Mouse (Mus musculus) kidney, postnatal 36 days (tissue): ENCODE measurements around the gene Bloc1s1.

Experiments used
- DNase-seq, 2 experiments: peaks; one replicate each; pipeline ENCODE4 v3.0.0; 2021 to 2022; ENCODE audit warnings: mixed read lengths in 2 of 2

The Bloc1s1 gene

GRCm38 (mm10) chr10:128904812-128905211, 19.0 kb downstream of the Bloc1s1 start:
- peak; percentile 64 to 74 for DNase-seq

GRCm38 (mm10) chr10:128902409-128902988, 21.3 kb downstream of the Bloc1s1 start:
- peak in 1 of 2 experiments; percentile 74 for DNase-seq

GRCm38 (mm10) chr10:128901409-128901808, 22.4 kb downstream of the Bloc1s1 start:
- no peak for DNase-seq

DNA sequence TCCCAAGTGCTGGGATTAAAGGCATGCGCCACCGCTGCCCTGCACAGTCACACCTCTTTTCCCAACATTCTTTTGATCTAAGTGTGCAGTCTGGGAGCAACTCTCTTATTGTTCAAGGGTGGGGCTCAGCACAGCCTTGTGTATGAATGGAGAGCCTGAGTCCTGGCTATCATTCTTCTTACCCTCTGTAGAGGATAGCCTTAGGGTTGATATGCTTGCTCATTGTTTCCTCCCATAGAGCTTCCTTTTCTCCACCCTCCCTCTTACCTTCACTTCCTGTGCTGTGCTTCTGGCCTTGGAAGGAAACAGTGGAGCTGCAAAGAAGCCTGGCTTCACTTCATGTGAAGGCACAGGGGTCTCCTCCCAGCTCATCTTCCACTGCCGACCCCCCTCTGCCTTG, 23.1 kb downstream of the Bloc1s1 start, which contains the start of gene Cd63:
Gene Cd63 (plus strand): TSS at position 292 of the 400 bp plus-strand sequence.
- no peak for DNase-seq

- peak; percentile 71 to 90 for DNase-seq
Measured at GRCm38 (mm10) chr10:128899759-128900490, 23.9 kb downstream of the Bloc1s1 start.

GRCm38 (mm10) chr10:128897501-128897900, 26.3 kb downstream of the Bloc1s1 start:
- no peak for DNase-seq

DNA sequence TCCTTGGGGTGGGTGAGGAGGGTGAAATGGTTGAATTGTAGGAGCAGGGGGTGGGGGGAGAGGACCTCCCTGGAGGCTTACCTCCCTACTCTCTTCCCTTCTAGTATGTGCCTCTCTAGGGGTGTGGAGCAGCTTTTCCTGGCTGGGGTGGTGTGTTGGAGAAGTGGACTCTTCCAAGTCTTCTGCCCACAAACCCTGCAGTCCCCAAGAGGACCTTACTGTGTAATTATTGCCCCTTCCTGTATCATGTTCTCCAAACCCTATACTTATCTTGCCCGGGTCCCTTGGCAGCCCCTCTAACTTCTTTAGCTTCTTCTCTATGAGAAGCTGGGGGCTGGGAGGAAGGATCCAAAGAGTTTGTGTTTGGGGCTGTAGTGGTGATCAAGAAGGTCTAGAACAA, 27.0 kb downstream of the Bloc1s1 start:
- no peak for DNase-seq

GRCm38 (mm10) chr10:128895952-128896693, 27.7 kb downstream of the Bloc1s1 start:
- peak in 1 of 2 experiments; percentile 57 for DNase-seq

GRCm38 (mm10) chr10:128895437-128895836, 28.4 kb downstream of the Bloc1s1 start:
- DNase-seq = peak; percentile 85 to 90

DNA sequence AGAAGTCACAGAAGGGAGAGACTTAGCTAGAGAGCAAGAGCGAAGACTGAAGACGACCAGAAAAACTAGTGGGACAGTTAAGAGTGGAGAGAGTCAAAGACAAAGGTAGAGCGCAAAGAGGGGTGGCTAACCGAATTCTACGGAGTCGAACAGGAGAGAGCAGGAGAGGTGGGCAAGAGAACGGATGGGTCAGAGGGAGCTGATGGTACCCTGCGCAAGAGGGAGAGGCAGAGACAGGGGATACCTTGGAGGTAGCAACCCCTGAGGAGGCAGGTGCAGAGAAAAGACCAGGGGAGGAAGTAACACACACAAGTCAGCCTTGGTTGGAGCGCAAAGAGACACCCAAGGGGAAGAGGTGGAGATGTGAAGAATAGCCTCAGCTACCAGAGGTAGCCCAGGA, 31.6 kb downstream of the Bloc1s1 start:
- DNase-seq = no peak

GRCm38 (mm10) chr10:128891296-128892094, 32.3 kb downstream of the Bloc1s1 start, which contains the start of gene Gdf11:
Gene Gdf11, minus strand, starts transcription at chr10:128891718.
- peak; percentile 49 to 72 for DNase-seq

- DNase-seq = no peak
Measured at GRCm38 (mm10) chr10:128890383-128891295, 33.2 kb downstream of the Bloc1s1 start.

DNA sequence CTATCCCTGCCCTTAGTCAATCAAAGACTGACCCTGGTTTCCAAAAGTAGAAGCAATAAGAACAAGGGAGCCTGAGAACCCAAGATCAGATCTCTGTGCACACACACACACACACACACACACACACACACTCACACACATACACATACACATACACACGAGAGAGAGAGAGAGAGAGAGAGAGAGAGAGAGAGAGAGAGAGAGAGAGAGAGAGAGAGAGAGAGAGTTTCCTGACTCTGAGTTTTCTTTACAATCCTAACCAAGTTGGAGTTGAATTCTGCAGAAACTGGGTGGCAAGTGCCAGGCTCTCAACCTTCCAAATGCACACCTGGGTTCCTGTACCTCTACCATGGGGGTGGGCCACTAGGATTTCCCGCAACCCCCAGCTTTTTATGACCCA, 34.0 kb downstream of the Bloc1s1 start:
- DNase-seq = no peak

DNA sequence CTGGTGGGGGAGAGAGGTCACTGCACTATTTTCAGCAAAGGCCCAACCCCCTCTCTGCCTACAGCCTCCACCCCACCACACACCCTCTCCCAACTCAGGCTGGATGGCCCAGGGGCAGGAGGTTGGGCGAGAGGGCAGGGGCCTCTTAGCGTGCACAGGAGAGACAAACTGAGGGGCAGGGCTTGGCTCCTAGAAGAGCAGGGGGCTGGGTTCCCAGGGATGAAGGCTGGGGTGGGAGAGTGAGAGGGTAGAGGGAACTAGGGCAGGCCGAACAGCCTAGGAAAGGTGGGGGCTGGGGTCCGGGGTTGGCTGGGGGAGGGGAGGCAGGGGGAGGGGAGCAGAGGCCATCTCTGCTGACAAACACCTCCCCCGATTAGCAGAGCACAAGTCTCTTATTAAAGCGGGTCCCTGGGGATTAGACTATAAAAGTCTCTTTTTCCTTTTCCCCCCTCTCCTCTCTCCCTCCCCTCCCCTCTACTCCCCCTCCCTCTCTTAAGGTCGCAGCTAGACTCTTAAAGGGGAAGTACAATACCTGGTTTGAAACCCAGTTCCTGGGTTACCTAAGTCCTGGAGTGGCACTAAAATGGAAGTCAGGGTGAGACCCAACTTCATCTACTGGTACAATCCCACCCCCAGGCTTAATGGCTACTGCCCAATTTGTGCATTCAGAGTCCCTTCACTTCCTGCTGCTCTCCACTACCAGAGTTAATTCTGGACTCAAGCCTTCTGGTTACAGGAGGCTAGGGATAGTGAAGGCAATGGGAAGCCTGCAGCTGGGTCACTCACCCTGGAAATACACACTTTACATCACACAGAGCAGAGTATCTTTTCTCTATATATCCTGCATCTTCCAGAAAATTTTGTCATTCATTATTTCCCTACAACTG, 34.7 kb downstream of the Bloc1s1 start:
- no peak for DNase-seq

DNA sequence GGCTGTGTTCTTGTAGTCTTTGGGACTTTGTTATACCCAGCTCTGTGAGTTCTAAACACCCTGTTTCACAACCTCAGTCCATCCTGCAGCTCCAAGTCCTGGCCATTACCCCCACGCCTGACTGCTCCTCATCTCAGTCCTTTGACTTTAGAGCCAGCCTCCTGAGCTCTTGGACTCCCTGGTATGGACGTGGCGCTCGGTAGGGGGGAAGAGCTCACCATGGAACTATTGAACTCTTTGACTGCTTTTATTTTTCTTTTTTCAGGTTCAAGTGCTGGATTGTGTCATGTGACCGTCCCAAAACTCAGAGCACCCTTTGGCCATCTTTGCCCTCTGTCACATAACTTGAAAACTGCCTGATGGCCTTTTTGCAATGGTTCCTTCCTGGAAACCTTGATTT, 41.8 kb downstream of the Bloc1s1 start:
- peak; percentile 63 to 71 for DNase-seq

DNA sequence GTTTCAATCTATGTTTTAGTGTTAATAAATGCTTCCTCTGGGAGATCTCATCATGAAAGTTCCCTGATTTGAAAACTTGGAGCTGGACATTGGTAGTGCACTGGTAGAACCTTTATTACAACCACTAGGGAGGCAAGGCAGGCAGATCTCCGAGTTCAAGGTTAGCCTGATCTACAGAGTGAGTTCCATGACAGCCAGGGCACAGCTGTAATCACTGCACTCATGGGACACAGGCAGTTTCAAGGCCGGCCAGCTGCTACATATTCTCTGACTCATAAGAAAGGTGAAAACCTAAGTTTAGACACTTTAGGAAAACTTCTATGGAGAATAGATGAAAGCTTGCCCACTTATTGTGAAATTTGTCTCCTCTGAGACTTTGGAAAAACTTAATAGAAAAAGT, 45.0 kb downstream of the Bloc1s1 start:
- DNase-seq = no peak

GRCm38 (mm10) chr10:128878291-128878690, 45.5 kb downstream of the Bloc1s1 start:
- DNase-seq = no peak

DNA sequence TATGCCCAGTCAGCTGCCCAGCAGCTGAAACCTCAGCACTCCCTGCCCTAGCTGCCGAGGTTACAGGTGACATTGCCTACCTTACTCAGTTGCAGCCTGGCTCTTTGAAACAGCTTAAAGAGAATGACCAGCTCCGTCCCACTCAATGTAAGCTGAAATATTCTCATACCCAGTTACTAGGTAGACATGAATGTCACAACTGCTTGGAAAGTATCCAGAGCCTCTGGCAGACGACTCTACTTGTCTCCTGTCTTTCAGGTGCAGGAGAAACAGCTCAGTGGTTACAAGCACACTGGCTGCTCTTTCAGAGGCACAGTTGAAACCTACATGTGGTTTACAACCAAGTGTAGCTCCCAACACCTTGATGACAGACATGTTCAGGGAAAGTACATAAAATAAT, 53.5 kb downstream of the Bloc1s1 start:
- DNase-seq = no peak
